Mouse (Mus musculus) right cerebral cortex, postnatal 36 days (tissue): Measurements from ENCODE around the gene Abtb2.

Source experiments
- DNase-seq, 2 experiments: peaks; one replicate each; pipeline ENCODE4 v3.0.0; 2022; ENCODE audit warnings: low spot score in 2 of 2, mixed read lengths in 1 of 2

The Abtb2 gene

DNA sequence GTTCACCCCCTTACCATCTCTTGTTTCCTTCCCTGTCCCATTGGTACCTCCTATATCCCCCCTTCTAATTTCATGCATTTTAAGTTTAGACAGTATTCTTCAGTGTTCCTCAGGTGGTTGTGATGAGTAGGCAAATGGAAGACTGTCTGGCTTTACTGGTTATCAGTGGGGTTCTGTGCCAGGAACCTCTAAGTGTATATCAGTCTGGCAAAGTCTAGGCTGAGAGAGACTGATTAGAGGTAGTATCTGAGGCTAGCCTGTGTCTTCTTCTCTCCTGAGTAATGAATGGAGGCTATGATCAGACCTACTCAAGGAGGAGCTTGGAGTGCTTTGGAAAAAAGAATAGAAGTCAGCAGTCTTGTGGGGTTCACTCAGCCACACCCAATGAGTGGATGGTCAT, 18.0 kb downstream of the Abtb2 start:
- no peak for DNase-seq

DNA sequence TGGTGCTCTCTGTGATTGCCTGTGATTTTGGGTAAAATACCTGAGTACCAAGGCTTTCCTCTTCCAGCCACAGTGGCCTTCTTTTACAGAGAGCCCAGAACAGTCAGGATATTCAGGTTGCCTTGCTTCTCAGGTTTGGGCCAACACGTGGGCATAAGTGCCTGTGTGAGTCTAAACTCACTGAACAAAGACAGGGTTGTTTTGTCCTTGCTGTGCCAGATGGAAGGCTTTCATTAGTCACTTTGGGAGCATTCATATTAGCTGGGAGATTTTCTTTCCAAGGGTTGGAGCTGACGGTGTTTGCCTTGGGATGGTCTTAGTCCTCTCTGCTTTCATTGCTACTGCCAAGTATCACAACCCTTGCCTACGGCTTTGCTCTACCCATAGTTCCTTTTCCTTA, 20.3 kb downstream of the Abtb2 start:
- DNase-seq, result no peak

DNA sequence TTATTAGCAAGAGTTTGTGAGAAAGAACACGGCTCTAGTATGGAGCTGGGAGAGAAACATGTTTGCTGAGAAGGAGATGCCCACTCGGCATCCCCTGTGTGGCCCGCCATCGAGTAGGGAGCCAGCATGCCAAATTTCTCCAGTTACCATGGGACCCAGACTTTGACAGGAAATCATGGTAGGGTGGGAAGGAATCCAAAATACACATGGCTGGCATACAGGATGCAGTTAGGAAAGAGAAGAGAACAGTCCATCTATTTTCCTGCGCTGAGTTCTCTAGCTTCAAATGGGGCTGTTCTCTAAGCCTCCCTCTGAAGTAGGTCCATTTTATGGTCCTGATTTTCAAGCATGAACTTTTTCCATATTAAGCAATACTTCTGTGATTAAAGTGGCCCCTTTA, 22.7 kb downstream of the Abtb2 start:
- DNase-seq, result no peak

DNA sequence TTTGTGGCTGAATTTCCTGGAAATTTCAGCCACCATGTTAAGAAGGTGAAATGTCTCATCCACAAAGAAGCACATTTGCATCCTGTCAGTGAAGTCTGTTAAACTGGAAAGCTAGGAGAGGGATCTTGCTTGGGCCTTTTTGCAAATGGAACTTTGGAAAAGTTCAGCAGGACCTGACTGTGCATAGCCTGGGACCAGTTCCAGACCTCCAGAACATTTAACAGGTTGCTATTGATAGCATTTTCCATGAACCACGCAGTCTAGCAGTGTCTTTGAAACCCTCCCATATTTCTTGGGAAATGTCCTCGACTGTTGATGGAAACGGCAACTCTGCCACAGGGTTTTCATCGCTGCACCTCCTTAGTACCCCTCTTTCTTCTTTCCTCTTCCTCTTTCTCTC, 23.3 kb downstream of the Abtb2 start:
- DNase-seq, result no peak

DNA sequence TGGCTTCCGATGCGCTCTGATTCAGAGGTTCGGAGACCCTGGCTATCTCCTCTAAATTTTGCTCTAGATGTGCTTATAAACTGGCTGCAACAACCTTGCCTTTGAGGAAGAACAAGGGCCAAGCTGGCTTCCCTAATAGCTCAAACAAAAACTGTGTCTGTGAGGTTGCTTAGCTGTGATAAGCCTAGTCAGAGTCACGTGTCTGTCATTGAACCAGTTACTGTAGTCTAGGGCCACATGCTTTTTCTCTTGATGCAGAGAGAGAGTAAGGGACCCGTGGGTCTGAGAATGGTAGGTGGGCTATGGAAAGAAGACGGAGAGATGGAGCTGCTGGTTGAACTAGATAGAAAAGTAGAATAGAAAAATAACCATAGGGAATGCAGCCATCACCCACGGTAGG, 24.5 kb downstream of the Abtb2 start:
- no peak for DNase-seq

DNA sequence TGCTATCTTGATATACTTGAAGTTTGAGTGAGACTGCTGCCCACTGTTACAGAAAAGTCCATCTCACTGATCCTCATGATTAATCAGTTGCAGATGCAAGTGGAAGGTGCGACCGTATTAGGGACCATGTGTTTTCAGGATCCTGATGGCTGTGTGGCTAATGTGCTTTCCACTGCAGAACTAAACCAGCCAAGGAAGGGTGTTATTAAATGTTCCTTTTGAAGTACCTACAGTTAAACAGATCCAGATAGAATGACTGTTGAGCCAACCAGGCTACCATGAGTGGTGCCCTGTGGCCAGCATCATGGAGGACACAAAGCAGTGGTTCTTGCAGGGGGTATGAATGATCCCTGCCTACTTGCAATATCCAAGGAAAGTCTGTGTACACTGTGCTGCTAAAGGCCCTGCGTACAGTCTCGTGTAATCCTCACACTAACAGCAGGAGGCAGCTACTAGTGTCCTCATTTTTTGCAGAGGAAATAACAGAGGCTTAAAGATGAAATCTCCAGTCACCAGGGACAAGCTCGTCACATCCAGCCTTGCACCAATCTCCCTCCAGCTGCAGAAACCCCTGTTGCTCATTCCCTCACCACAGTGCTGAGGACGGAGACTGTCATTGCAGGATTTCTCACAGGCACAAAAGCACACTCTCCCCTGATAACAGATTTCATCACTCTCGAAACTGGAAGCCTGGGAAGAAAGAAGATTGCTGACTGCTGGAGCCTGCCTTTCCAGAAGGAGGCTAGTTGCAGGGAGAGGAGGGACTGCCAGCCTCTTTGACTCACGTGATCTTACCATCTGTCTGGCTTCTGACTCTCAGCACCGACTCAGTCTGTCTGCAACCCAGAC, 25.9 kb downstream of the Abtb2 start:
- peak in 1 of 2 experiments; percentile 40 for DNase-seq

DNA sequence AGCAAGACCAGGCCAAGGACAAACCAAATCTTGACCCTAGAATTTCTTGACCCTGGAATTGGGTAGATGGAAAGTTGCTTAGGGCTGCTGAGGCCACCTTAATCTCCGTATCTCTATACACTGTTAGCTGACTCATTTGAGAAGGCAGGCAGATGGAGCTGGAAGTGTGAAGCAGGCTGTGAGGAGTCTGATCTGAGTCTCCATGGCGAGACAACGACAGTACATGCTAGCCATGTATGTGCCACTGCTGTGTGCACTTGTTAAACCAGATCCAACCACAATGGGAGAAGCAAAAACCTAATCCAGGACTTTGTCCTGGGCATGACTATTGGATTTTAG, 26.4 kb downstream of the Abtb2 start:
- DNase-seq, result no peak

DNA sequence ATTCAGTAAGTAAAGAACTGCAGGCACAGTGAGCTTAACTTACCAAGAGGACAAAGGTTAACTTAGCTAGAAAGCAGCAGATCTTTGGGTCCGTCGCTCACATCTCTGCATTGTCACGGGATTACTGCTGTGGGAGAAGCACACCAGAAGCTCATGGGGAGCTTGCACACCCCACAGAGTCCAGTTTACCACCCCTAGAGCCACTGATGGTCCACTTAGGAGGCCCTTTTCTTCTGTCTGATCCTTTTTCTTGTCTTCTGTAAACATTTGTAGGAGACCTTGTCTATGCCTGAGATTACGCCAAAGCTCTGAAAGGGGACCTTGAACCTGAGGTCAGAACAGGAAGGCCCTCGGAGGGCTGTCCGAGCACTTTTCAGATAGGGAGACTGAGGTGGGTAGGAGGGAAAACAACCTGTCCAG, 28.5 kb downstream of the Abtb2 start:
- DNase-seq, result no peak

DNA sequence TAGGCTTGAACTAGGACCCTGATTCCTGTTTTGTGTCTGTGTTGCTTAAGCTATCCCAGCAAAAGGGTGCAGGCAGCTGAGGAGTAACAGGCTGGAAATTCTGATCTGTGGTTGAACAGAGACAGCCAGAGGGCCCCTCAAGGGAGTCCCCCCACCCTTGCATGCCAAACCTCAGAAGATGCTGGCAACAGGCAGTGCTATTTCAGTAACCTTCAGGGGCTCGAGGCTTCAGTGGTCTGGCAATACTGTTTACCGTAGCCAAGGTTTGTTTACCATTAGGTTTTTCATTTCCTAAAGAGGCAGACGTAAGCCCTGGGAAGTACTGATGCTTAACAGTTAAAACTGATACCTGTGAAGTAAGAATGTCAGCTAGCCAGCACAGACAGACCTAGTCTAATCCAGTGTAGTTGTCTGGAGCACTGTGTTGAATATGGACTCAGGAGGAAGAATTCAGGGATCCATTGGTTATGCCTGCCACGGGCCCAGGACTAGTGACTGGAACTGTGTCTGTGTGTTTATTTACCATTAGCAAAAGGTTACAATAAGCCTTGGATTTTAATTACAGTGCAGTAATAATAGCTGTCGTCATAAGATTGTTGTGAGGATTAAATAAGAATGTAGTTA, 29.0 kb downstream of the Abtb2 start:
- no peak for DNase-seq

DNA sequence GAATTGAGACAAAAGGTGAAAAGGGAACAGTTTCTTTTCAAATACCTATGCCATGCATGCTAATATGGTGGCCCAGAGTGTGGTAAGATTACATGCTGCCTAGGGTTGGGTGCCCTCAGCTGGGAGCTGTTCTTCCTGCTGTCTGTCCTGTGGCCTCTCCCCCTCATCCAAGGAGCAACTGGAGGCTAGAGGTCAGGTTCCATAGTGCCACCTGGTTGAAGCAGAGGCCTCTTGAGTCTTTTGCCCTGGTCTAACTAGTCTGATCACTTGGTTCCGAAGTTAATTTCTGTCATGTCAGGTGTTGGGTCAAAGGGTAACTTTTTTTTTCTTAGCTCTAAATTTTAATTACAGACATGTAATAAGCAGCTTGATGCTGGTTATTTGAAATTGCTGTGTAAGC, 33.2 kb downstream of the Abtb2 start:
- DNase-seq, result no peak

DNA sequence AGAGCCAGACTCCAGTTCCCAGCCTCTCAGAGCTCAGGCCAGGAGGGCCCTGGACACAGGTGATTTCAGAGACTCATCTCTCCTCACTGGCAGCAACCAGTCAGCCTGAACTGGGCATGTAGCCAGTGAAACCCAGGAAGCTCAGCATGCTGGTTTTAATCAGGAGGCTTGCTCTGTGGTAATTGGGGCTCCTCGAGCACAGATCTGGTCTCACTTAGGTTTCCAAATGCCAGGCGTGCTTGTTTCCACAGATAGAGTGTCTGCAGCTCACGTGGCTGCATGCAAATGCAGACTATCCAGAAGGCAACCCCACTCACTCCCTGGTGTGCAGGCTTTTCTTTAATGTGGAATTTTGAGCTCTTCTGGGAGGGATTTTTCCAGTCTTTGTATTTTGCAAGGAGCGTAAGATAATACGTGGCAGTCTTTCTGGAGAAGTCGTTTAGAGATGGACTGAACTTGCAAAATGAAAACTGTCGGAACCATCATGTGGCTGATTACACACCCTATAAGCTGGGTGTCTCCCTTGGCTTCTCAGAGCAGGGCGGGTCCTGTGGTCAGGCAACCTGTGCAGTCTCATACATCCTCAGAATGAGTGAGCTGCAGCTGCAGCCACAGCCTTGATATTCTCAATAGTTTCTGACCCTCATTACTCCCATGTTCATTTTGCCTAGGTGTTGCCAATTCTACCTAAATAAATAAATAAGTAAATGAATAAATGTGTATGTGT, 34.2 kb downstream of the Abtb2 start:
- DNase-seq, result peak; percentile 12 to 57

DNA sequence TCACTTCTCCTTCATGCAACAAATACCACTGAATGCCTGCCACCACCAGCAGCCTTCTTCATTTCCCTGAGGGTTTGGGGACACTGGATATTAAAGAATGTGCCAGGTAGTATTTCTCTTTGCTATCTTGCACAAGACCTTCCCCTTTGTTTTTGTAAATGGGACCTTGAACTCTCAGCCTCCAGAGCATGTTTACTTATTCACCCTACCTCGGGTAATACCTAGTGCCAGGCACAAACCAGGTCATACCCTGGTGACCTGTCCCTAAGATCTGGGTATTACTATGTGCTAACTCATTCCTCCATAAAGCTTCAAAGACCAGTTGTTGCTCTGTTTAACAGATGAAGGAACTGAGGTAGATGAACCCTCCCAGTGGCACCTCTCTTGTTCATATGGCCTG, 35.0 kb downstream of the Abtb2 start:
- DNase-seq, result no peak

DNA sequence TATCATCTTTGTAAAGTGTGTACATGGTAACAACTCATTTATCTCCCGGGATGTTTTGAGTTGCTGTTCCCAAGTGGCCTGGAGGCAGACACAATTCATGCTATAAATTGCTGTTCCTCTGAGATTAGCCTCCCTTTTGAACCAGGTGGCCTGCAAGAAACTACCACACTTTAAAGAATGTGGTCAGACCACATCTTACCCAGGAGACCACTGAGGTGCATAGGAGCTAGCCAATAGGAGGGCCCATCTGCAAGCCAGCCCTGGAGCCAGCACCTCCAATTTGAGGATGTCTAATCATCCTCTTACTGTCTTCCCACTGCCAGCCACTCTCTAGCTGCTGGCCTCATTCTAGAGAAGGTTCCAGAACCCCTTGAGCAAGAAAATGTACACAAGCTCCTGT, 35.4 kb downstream of the Abtb2 start:
- DNase-seq, result no peak

DNA sequence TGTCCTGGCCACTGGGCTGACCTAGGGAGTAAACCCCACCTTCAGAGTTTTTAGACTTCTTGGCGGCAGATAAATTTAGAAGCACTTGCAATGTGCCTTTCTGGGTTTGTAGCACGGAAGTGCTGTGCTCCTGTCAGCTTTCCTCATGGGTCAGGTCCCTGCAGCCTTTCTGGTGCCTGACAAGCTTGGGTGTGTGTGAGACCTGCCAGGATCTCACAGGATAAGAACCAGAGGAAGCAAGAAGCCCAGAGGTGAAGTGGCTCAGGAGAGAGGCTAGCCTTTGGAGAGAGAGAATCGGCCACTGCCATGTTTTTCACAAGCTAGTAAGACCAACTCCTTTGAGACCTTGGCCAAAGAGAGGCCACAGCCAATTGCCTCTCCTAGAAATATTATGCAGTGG, 37.1 kb downstream of the Abtb2 start:
- no peak for DNase-seq

DNA sequence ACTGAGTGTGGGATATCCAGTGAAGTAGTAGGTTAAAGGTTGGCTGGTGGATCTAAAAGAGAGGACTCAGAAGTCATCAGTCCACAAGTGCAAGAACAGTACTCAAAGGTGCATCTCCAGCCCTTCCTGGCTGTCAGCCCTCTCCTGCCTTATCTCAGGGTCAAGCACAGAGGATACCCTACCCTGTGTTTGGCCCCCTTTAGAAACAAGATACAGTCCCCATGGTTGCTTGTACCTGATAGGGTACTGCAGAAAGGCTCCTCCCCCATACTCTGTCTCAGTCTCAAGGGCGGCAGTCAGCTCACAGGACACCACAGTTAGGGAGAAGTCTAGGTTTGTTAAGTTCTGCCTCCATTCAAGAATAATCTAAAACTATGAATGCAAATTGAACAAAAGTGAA, 37.8 kb downstream of the Abtb2 start:
- DNase-seq, result no peak

DNA sequence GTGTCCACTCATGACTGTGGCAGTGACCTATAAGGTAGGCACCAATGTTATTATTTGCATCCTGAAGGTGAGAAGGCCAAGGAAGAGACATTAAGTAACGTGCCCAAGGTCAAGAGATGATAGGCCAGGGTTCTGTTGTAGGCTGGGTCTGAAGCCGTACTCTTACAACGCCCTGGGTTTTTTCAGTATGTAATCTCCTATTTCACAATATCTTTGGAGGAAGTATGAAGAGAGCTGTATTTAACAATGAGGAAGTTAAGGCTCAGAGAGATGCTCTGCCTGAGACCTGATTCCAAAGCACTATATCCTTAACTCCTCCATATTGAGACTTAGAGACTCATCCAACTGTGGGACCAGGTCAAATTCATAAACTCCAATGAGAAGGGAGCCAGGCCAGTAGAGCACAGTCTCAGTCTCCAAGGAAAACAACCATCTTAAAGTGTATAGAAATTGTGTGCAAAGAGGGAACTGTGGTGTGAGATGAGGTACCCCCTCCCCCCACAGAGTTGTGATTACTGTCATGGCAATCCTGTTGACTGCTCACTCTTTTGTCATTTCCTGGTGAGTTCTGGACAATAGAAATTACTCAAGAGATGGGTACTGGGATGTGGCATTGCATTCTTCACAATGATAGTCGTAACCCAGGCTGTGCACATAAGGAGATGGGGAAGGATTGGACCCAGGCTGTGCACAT, 39.8 kb downstream of the Abtb2 start:
- DNase-seq, result no peak

DNA sequence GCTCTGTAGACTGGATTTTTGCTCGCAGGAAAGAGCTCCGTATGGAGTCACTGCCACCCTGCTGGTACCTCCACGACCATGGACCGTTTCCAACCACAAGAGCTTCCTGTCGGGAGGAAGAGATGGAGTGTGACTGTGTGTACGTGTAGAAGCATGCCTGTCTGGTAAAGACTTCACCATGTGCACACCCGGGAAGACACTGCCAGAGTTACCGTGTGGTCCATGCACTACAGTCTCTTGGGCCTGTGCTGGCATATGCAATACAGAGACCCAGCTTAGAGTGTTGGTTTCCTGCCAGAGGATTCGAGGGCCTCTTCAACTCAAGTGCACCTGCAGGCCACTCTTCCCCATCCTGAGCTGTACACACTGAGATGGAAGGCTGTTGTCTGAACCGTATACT, 41.8 kb downstream of the Abtb2 start:
- no peak for DNase-seq

DNA sequence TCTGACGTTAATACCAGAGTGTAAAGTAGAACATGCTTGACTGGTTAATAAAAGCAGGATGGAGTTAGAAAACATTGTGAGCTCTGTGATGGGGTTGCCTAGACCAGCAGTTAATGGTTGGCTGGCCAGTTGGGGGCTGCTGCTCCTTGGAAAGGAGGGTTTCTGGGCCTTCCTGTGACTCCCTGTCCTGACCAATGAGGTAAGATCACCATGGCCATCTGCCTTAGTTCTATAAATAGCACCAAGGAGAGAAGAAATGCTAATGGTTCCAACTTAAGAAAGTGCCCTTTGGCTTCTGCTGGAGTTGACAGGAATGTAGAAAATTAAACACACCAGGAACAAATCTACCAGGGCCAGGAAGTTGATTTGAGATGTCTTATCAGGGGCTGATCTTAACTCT, 42.8 kb downstream of the Abtb2 start:
- no peak for DNase-seq

DNA sequence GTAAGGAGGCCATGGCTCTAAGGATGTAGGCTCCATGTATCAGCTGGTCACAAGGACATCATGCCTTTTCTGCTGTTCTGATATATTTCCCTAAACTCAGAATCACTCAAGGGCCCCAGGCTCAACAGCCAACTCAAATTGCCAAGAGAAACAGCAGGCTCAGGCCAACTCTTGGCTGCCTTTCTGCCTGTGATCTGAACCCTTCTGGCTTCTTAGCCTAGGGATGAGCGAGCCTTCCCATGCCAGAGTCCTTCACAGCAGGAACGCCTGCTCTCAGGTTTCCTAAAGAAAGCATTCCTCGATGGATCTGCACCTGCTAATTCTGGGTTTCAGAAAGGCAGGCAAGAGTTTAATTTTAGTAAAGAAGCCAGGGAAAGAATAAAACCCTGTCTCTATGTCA, 43.4 kb downstream of the Abtb2 start:
- no peak for DNase-seq

DNA sequence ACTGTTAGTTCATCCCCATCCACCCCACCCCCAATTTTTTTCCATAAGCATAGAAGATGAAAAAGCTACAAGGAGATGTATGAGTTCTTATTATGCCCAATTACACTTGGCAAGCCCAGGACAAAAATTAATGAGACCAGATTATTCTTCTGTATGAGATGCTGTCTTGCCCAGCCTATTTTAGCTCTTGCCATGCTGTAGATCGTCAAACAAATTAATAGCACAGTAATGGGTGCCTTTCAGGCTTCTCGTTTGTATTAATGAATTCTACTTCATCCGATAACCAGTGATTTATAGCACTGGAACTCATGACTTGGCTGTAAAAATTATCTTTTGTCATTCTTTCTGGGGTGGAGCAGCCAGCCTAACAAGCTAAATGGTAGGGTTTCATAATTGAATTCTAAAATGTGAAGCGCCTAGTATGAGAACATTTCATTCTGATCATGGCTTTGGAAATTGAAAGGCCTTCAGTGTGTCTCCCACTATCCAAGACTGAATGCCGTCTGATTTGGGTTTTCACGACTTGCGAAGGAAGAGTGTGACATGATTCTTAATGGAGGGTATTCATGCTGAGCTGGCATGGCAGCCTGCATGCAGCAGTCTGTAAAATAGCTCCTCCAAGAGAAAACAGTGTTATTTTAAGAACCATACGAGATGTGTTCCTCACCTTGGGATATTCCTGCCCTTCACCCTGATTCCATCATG, 44.9 kb downstream of the Abtb2 start:
- DNase-seq, result no peak

DNA sequence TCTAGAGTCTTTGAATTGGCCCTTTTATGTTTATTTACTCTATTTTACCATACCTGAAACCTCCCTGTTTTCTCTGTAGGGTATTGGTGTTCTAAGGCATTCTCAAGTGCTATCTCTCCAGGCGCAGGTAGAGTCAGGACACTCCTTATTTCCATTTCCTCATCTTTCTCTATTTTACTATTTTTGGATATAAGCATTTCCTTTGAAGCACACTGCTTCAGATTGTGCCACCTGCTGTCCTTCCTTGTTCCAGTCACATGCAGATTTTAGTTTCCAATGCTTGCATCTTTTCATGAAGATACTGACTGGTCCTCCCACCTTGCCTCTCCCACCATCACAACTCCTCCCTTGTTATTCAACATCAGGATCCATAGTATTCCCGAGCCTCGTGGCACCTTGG, 47.8 kb downstream of the Abtb2 start:
- DNase-seq, result no peak

DNA sequence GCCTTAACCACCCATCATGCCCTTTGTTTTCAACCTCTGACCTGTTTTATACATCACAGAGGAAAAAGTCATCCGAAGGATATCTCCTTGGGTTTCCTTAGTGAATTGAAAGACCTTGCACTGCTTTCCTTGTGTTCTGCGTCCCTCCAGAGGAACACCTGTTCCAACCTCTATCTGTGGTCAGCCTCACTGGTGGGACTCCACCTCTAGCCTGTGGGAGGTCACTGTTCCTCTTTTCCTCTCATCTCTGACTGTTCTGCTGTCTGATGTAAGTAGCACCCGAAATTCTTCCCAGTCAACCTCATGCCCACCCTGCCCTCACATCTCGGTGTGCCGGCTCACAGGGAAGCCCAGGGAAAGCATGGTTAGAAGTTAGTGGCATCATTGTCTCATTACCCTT, 48.9 kb downstream of the Abtb2 start:
- no peak for DNase-seq
